Mouse (Mus musculus): Measurements from ENCODE around the gene Mypop.
A peak's percentile ranks its signal among the peaks of the same experiment; 100 is the strongest.

The Mypop gene

GRCm38 (mm10) chr7:18991660-18992293 is 732 bp downstream of the Mypop start:
- DNase-seq = peak in 1 of 2 experiments; percentile 32

GRCm38 (mm10) chr7:18992294-18992675 is 1.2 kb downstream of the Mypop start:
- DNase-seq = no peak

- DNase-seq = no peak
Observed at GRCm38 (mm10) chr7:18993036-18993435, 2.0 kb downstream of the Mypop start.

GRCm38 (mm10) chr7:18998835-18999234 is 7.8 kb downstream of the Mypop start:
- DNase-seq = no peak

- DNase-seq = peak; percentile 36 to 45
Observed at GRCm38 (mm10) chr7:19000421-19000820, 9.4 kb downstream of the Mypop start.

- peak; percentile 93 to 96 for DNase-seq
Observed at GRCm38 (mm10) chr7:19001066-19001806, 10.2 kb downstream of the Mypop start.

GRCm38 (mm10) chr7:19001807-19002085 is 10.7 kb downstream of the Mypop start:
- DNase-seq = no peak

- no peak for DNase-seq
Observed at GRCm38 (mm10) chr7:19002115-19002514, 11.1 kb downstream of the Mypop start.

GRCm38 (mm10) chr7:19002848-19003498 is 11.9 kb downstream of the Mypop start:
- peak; percentile 37 to 71 for DNase-seq

- DNase-seq = peak; percentile 85 to 93
Observed at GRCm38 (mm10) chr7:19003902-19004630, 13.0 kb downstream of the Mypop start, which contains the start of gene Irf2bp1. Irf2bp1 (plus strand) TSS chr7:19004044.

GRCm38 (mm10) chr7:19004631-19005079 is 13.6 kb downstream of the Mypop start:
- DNase-seq = no peak

GRCm38 (mm10) chr7:19005417-19006121 is 14.5 kb downstream of the Mypop start:
- DNase-seq = no peak

GRCm38 (mm10) chr7:19006476-19006875 is 15.4 kb downstream of the Mypop start:
- DNase-seq = peak; percentile 48 to 61

GRCm38 (mm10) chr7:19007026-19007977 is 16.3 kb downstream of the Mypop start:
- no peak for DNase-seq

GRCm38 (mm10) chr7:19010581-19010980 is 19.5 kb downstream of the Mypop start:
- no peak for DNase-seq

- DNase-seq = no peak
Observed at GRCm38 (mm10) chr7:19012025-19012621, 21.1 kb downstream of the Mypop start.

GRCm38 (mm10) chr7:19012882-19013281 is 21.8 kb downstream of the Mypop start:
- DNase-seq = no peak

GRCm38 (mm10) chr7:19014452-19014851 is 23.4 kb downstream of the Mypop start:
- no peak for DNase-seq

GRCm38 (mm10) chr7:19016042-19016441 is 25.0 kb downstream of the Mypop start:
- DNase-seq = no peak

- no peak for DNase-seq
Observed at GRCm38 (mm10) chr7:19017909-19018308, 26.9 kb downstream of the Mypop start.

GRCm38 (mm10) chr7:19021048-19021447 is 30.0 kb downstream of the Mypop start:
- DNase-seq = no peak

Measured in thymus, adult 18-20 months (tissue).